Comparison of ENCODE assay signal across 25 mouse cellular contexts in the genomic region with DNA sequence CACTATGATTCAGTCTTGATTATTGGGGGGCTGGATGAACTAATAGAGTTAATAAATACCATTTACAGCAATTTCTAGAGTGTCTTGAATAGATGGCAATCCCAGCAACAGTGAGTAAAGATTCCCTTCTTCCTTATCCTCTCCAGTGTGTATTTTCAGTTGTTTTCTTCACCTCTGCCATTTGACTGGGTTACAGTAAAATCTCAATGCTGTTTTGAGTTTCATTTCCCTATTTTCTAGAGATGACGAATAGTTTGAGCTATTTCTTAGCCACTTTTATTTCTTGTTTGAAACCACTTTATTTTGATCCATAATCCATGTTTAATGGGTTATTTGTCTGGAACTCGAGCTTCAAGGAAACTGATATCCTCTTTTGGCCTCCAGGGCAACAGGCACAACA. TPM values are rescaled to one million over a fixed set of nuclear protein-coding genes. Genes with fewer than 3 reads are reported as not detected.
"Had no signal": no experiment of that assay in that cellular context is flagged by ENCODE, and none has a peak within 500 bp of the region (broad histone marks: within the 10 kb centered on the region; RNA-seq: fewer than 3 reads in every experiment).

No protein-coding gene starts in this region.

- H3K9me3 ChIP-seq: neural tube, embryonic 13.5 days; stomach, embryonic 15.5 days had no signal

- H3K27ac ChIP-seq: neural tube, embryonic 13.5 days; neural tube, embryonic 15.5 days; stomach, embryonic 15.5 days; stomach, postnatal 0 days had no signal

- H3K4me3 ChIP-seq: neural tube, embryonic 13.5 days; neural tube, embryonic 15.5 days; stomach, embryonic 15.5 days had no signal

- H3K4me1 ChIP-seq: neural tube, embryonic 13.5 days; neural tube, embryonic 15.5 days; stomach, embryonic 15.5 days had no signal

- H3K4me2 ChIP-seq: neural tube, embryonic 13.5 days; neural tube, embryonic 15.5 days; stomach, embryonic 15.5 days had no signal

- H3K9ac ChIP-seq: neural tube, embryonic 13.5 days; neural tube, embryonic 15.5 days; stomach, embryonic 15.5 days had no signal

- DNase-seq: retina, postnatal 1 day; right cerebral cortex, adult 18-20 months; right cerebral cortex, postnatal 14 days; right cerebral cortex, postnatal 25 days; right cerebral cortex, postnatal 4 days; spleen, adult 18-20 months; thymus, adult 18-20 months; thymus, adult 2 months; thymus, postnatal 14 days; thymus, postnatal 25 days; thymus, postnatal 36 days; thymus, postnatal 4 days had no signal

- H3K36me3 ChIP-seq: neural tube, embryonic 13.5 days; neural tube, embryonic 15.5 days; stomach, embryonic 15.5 days had no signal

- H3K27me3 ChIP-seq: neural tube, embryonic 13.5 days; neural tube, embryonic 15.5 days; stomach, embryonic 15.5 days had no signal

RNA-seq across cellular contexts. Expression of a gene that starts 8.5 kb away (rescaled TPM):
- total RNA-seq: neutrophil, adult 5-6 weeks had no signal
- polyA plus RNA-seq: neural tube, embryonic 13.5 days; neural tube, embryonic 14.5 days; neural tube, embryonic 15.5 days; small intestine, adult 2 months; spleen, adult 2 months; stomach, embryonic 14.5 days; stomach, embryonic 15.5 days; stomach, embryonic 16.5 days; stomach, postnatal 0 days; testis, adult 2 months; thymus, adult 2 months; thymus, postnatal 0 days; urinary bladder, adult 2 months had no signal

RNA-seq across cellular contexts. Expression of a gene that starts 26.6 kb away (rescaled TPM):
- total RNA-seq: neutrophil, adult 5-6 weeks had no signal
- polyA plus RNA-seq: neural tube, embryonic 13.5 days; neural tube, embryonic 14.5 days; neural tube, embryonic 15.5 days; small intestine, adult 2 months; spleen, adult 2 months; stomach, embryonic 14.5 days; stomach, embryonic 15.5 days; stomach, embryonic 16.5 days; stomach, postnatal 0 days; testis, adult 2 months; thymus, adult 2 months; thymus, postnatal 0 days; urinary bladder, adult 2 months had no signal

RNA-seq across cellular contexts. Expression of a gene that starts 31.6 kb away (rescaled TPM):
- total RNA-seq: neutrophil, adult 5-6 weeks had no signal
- polyA plus RNA-seq: neural tube, embryonic 13.5 days; neural tube, embryonic 14.5 days; neural tube, embryonic 15.5 days; small intestine, adult 2 months; spleen, adult 2 months; stomach, embryonic 14.5 days; stomach, embryonic 15.5 days; stomach, embryonic 16.5 days; stomach, postnatal 0 days; thymus, adult 2 months; thymus, postnatal 0 days; urinary bladder, adult 2 months had no signal
